Comparison of ENCODE assay signal across 28 mouse cellular contexts in genomic region chr15:40524350-40524749, GRCm38 (mm10).
"Had no signal": no experiment of that assay in that cellular context is flagged by ENCODE, and none has a peak within 500 bp of the region (broad histone marks: within the 10 kb centered on the region; RNA-seq: fewer than 3 reads in every experiment).

No protein-coding gene starts in this region.

- H3K27me3 ChIP-seq: embryonic facial prominence, embryonic 12.5 days; embryonic facial prominence, embryonic 13.5 days; embryonic facial prominence, embryonic 15.5 days; forebrain, embryonic 12.5 days; forebrain, embryonic 13.5 days; forebrain, embryonic 15.5 days had no signal

- H3K36me3 ChIP-seq: embryonic facial prominence, embryonic 10.5 days; embryonic facial prominence, embryonic 12.5 days; embryonic facial prominence, embryonic 13.5 days; embryonic facial prominence, embryonic 15.5 days; forebrain, embryonic 10.5 days; forebrain, embryonic 12.5 days; forebrain, embryonic 15.5 days had no signal

- H3K27ac ChIP-seq: embryonic facial prominence, embryonic 10.5 days; embryonic facial prominence, embryonic 12.5 days; embryonic facial prominence, embryonic 13.5 days; embryonic facial prominence, embryonic 15.5 days; forebrain, embryonic 10.5 days; forebrain, embryonic 12.5 days; forebrain, embryonic 13.5 days; forebrain, embryonic 15.5 days; gastrocnemius, adult 2 months had no signal

- ATAC-seq: forebrain, embryonic 13.5 days; forebrain, embryonic 14.5 days; forebrain, embryonic 15.5 days; forebrain, embryonic 16.5 days; forebrain, postnatal 0 days had no signal

- H3K4me1 ChIP-seq: embryonic facial prominence, embryonic 10.5 days; embryonic facial prominence, embryonic 12.5 days; embryonic facial prominence, embryonic 13.5 days; embryonic facial prominence, embryonic 15.5 days; forebrain, embryonic 10.5 days; forebrain, embryonic 12.5 days; forebrain, embryonic 13.5 days; forebrain, embryonic 15.5 days had no signal

- DNase-seq: cerebellum, adult 2 months; cerebellum, adult 8-10 months; cerebellum, adult 9-10 months; cerebellum, adult 9-11 months; cerebellum, postnatal 10 days; cerebellum, postnatal 14 days; cerebellum, postnatal 25 days; cerebellum, postnatal 36 days; embryo, embryonic 11 days; forebrain, postnatal 0 days; gastrocnemius, adult 2 months; gastrocnemius, postnatal 10 days; gastrocnemius, postnatal 14 days; gastrocnemius, postnatal 25 days; gastrocnemius, postnatal 36 days; heart, adult 11 months; heart, adult 18-20 months had no signal

- H3K4me2 ChIP-seq: embryonic facial prominence, embryonic 12.5 days; embryonic facial prominence, embryonic 13.5 days; embryonic facial prominence, embryonic 15.5 days; forebrain, embryonic 12.5 days; forebrain, embryonic 13.5 days; forebrain, embryonic 15.5 days had no signal

- H3K4me3 ChIP-seq: embryonic facial prominence, embryonic 10.5 days; embryonic facial prominence, embryonic 12.5 days; embryonic facial prominence, embryonic 13.5 days; embryonic facial prominence, embryonic 15.5 days; erythroblast, embryonic 14.5 days; forebrain, embryonic 10.5 days; forebrain, embryonic 12.5 days; forebrain, embryonic 13.5 days; forebrain, embryonic 15.5 days; gastrocnemius, adult 2 months had no signal

- H3K9me3 ChIP-seq: embryonic facial prominence, embryonic 10.5 days; embryonic facial prominence, embryonic 12.5 days; embryonic facial prominence, embryonic 13.5 days; embryonic facial prominence, embryonic 15.5 days; forebrain, embryonic 10.5 days; forebrain, embryonic 12.5 days; forebrain, embryonic 13.5 days; forebrain, embryonic 15.5 days had no signal

- H3K9ac ChIP-seq: embryonic facial prominence, embryonic 12.5 days; embryonic facial prominence, embryonic 13.5 days; embryonic facial prominence, embryonic 15.5 days; forebrain, embryonic 12.5 days; forebrain, embryonic 13.5 days; forebrain, embryonic 15.5 days; forebrain, postnatal 0 days had no signal
